Mouse (Mus musculus) cerebellum, adult 2 months (tissue): ENCODE measurements at regions not wholly inside any gene's neighbourhood (a gene's known extent, or its start where the extent isn't known, plus 50 kb on each side); places are given as distances from the start of the nearest gene placed in this dataset.

ENCODE experiments used
- CTCF ChIP-seq: fragments of 200-500 bp; IDR thresholded peaks from 2 replicates; pipeline ENCODE4 v1.5.1; 2011; ENCODE audit warnings: low read depth, mild to moderate bottlenecking, control low read depth, low read length, moderate library complexity, borderline replicate concordance; ENCODE audit not compliant: insufficient read depth
- POLR2A ChIP-seq: fragments of 200-500 bp; IDR thresholded peaks from 2 replicates; pipeline ENCODE4 v1.6.1; 2011; ENCODE audit warnings: low read length, control low read depth, borderline replicate concordance; ENCODE audit not compliant: insufficient read depth

DNA sequence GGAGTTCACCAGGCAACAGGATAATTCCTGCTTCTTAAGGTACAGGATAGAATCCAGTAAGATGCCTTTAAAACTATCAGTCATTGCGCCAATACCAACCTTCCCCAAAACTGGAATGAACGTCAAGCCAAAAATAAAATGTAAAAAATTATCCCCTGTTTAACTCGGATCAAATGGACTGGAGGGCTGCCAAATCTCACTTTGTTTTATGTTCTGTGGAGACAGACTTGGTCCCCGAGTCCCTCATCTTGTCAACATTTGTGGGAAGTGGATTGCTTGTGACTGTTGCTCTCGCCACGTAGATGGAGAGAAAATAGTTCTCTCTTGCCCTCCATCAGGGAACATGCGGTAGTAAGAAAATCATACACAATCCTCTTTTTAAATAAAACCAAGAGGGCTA, 322.4 kb downstream of the Hlx start:
- TF ChIP-seq POLR2A: no peak
- no peak for TF ChIP-seq CTCF
